Mouse (Mus musculus): ENCODE results near the gene Cbx2.

DNA sequence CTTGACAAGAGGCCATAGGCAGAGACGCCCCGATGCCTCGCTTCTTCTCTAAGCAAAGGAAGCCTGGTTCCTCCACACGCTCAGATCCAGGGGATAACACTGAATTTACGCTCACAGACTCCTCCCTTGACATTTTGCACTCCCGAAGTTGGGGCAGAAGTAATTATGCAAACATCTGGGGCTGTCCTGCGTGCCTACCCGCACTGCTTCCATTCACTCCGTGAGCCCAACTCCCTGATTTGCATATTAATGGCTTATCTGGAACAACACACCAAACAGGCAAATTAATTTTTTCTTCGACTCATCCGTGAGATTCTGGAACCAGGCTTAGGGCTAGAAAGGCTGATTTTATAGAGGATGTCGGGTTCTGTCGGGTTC lies 25.4 kb downstream of the Cbx2 start:
- TF ChIP-seq EP300 (IDR thresholded peaks at IDR 0.05; ENCODE audit: low read depth) (no peak), CTCF (IDR thresholded peaks at IDR 0.05; ENCODE audit: low read depth) (no peak)
